Mouse (Mus musculus): ENCODE results near the gene Dennd4c. TPM values are rescaled to one million over a fixed set of nuclear protein-coding genes. Genes with fewer than 3 reads are reported as not detected.

The Dennd4c gene
- total and polyA plus RNA-seq, 3 experiments = 4.8 to 51.5 (median 41.3) TPM

GRCm38 (mm10) chr4:86882413-86882812 is 134.1 kb downstream of the Dennd4c start:
- DNase-seq = no peak

GRCm38 (mm10) chr4:86884945-86885344 is 136.6 kb downstream of the Dennd4c start:
- DNase-seq = peak; percentile 36

GRCm38 (mm10) chr4:86885790-86886159 is 137.4 kb downstream of the Dennd4c start:
- no peak for DNase-seq

GRCm38 (mm10) chr4:86886160-86886878 is 138.0 kb downstream of the Dennd4c start:
- DNase-seq = peak; percentile 68

GRCm38 (mm10) chr4:86887879-86888278 is 139.5 kb downstream of the Dennd4c start:
- DNase-seq = no peak

- DNase-seq = peak; percentile 73
Observed at GRCm38 (mm10) chr4:86897411-86897810, 149.1 kb downstream of the Dennd4c start.

- peak; percentile 84 for DNase-seq
Observed at GRCm38 (mm10) chr4:86898791-86899474, 150.6 kb downstream of the Dennd4c start.

Other genes starting within 250 kb of the Dennd4c start
- not detected for gene Saxo1, start 190.2 kb upstream of the Dennd4c start, total RNA-seq (2021)
- not detected in 2 replicates for gene Saxo1, start 190.2 kb upstream of the Dennd4c start, polyA plus RNA-seq (2012; rRNA removed)
- 100 to 1,000 TPM in 1 of 2 experiments, 10 to 100 TPM in 1; 91.5 to 124 TPM for gene Rraga, start 172.9 kb upstream of the Dennd4c start, total RNA-seq (2021)
- 72.4 and 74.6 TPM in 2 replicates for gene Rraga, start 172.9 kb upstream of the Dennd4c start, polyA plus RNA-seq (2012; rRNA removed)
- gene Haus6, start 136.5 kb upstream of the Dennd4c start, total RNA-seq (2021) = 1 to 10 TPM; 4.6 to 9.3 TPM
- gene Haus6, start 136.5 kb upstream of the Dennd4c start, polyA plus RNA-seq (2012; rRNA removed) = 7.0 and 9.7 TPM in 2 replicates
- 100 to 1,000 TPM; 465 to 481 TPM for gene Plin2, start 78.5 kb upstream of the Dennd4c start, total RNA-seq (2021)
- 304 TPM in 2 replicates for gene Plin2, start 78.5 kb upstream of the Dennd4c start, polyA plus RNA-seq (2012; rRNA removed)
- gene Rps6, start 108.9 kb downstream of the Dennd4c start, total RNA-seq (2021) = 1,000 to 10,000 TPM in 1 of 2 experiments, 100 to 1,000 TPM in 1; 898 to 1,005 TPM
- gene Rps6, start 108.9 kb downstream of the Dennd4c start, polyA plus RNA-seq (2012; rRNA removed) = 132 and 140 TPM in 2 replicates
- 10 to 100 TPM; 18.5 to 18.9 TPM for gene Acer2, start 125.8 kb downstream of the Dennd4c start, total RNA-seq (2021)
- 16.2 and 17.4 TPM in 2 replicates for gene Acer2, start 125.8 kb downstream of the Dennd4c start, polyA plus RNA-seq (2012; rRNA removed)

Data from adrenal gland, adult 2 months (tissue).